Comparison of ENCODE assay signal across 8 mouse cellular contexts in genomic region chr4:128899332-128899731, GRCm38 (mm10). TPM values are rescaled to one million over a fixed set of nuclear protein-coding genes. Genes with fewer than 3 reads are reported as not detected.
DNase-seq lines count a peak whose midpoint lies in the region; ATAC-seq and TF ChIP-seq lines count a peak whose summit lies in the region.

No protein-coding gene starts in this region.

- peaks cover 44% of the 10 kb centered on the region for H3K4me1 ChIP-seq in hindbrain, embryonic 13.5 days (replicated peaks)
- H3K4me1 ChIP-seq in lung, postnatal 0 days (ENCODE audit: insufficient read depth, low read depth, low read length) = peaks cover 9% of the 10 kb centered on the region; the same call in 1 of the 2 replicates

- peaks cover 13% of the 10 kb centered on the region; the same call in 1 of the 2 replicates for H3K27me3 ChIP-seq in hindbrain, embryonic 13.5 days
- no peaks in the 10 kb centered on the region for H3K27me3 ChIP-seq in lung, postnatal 0 days (replicated peaks; ENCODE audit: insufficient read depth, low read length)

- H3K27ac ChIP-seq in hindbrain, embryonic 13.5 days = peak overlapping the region; percentile 97
- peak overlapping the region; percentile 32; the same call in 1 of the 2 replicates for H3K27ac ChIP-seq in lung, postnatal 0 days (ENCODE audit: low read length)

- WGBS in hindbrain, embryonic 13.5 days = 0% methylated on average over 6 of the region's 6 CpGs
- WGBS in lung, postnatal 0 days = 10% methylated on average over 6 of the region's 6 CpGs

- peak; percentile 29 for DNase-seq in ZHBTc4 (ENCODE audit: low read depth, low spot score)
- DNase-seq in cerebellum, postnatal 10 days = peak; percentile 88 to 92
- DNase-seq in frontal cortex, postnatal 14 days (ENCODE audit: low spot score in 2 of 2) = peak; percentile 67 to 80
- DNase-seq in layer of hippocampus, postnatal 14 days (ENCODE audit: low spot score in 2 of 2) = peak; percentile 73 to 85
- DNase-seq in lung, postnatal 0 days (ENCODE audit: low spot score) = peak; percentile 81
- DNase-seq in retina, postnatal 1 day = peak; percentile 96
- DNase-seq in thymus, adult 18-20 months = no peak

- H3K9me3 ChIP-seq in hindbrain, embryonic 13.5 days = no peaks in the 10 kb centered on the region
- H3K9me3 ChIP-seq in lung, postnatal 0 days (ENCODE audit: low read length) = no peaks in the 10 kb centered on the region

- peaks cover 34% of the 10 kb centered on the region for H3K36me3 ChIP-seq in hindbrain, embryonic 13.5 days
- H3K36me3 ChIP-seq in lung, postnatal 0 days (ENCODE audit: insufficient read depth, low read length) = peaks cover 4% of the 10 kb centered on the region; the same call in 1 of the 2 replicates

- TF ChIP-seq CTCF in lung, postnatal 0 days (IDR thresholded peaks at IDR 0.05) = peak; percentile 28

- ATAC-seq in hindbrain, embryonic 13.5 days (ENCODE audit: low FRiP score) = peak; percentile 86
- ATAC-seq in lung, postnatal 0 days = peak; percentile 73

- H3K4me3 ChIP-seq in hindbrain, embryonic 13.5 days = no peak overlapping the region
- H3K4me3 ChIP-seq in lung, postnatal 0 days (ENCODE audit: low read depth, low read length) = no peak overlapping the region

- H3K4me2 ChIP-seq in hindbrain, embryonic 13.5 days = 0 out of 2 replicates have a peak overlapping the region, but pooled peaks have one; percentile 4
- H3K4me2 ChIP-seq in lung, postnatal 0 days (replicated peaks; ENCODE audit: low read depth, low read length) = no peak overlapping the region

- peak overlapping the region; percentile 67 for H3K9ac ChIP-seq in hindbrain, embryonic 13.5 days
- H3K9ac ChIP-seq in lung, postnatal 0 days (replicated peaks; ENCODE audit: low read depth) = no peak overlapping the region

- no peak for TF ChIP-seq EP300 in lung, postnatal 0 days (IDR thresholded peaks at IDR 0.05)

RNA-seq across cellular contexts. Expression of gene Trim62, which starts 16.0 kb away (rescaled TPM):
- polyA plus RNA-seq in hindbrain, embryonic 13.5 days (2015; fragmentation: Nextera tagmentation; extraction: Ambion mirVana) = 19.2 and 20.0 TPM in 2 replicates
- 10 to 100 TPM; 17.8 to 19.5 TPM for total RNA-seq in layer of hippocampus, postnatal 14 days (2021)
- polyA plus RNA-seq in lung, postnatal 0 days (2015; fragmentation: Nextera tagmentation; extraction: Ambion mirVana) = 2.5 and 3.3 TPM in 2 replicates

Comparison
In these comparisons a context has a peak if more than half of its experiments do, and no peak if none do; other contexts are left out.
1. DNase-seq: peak in ZHBTc4 (single experiment), cerebellum, postnatal 10 days (2 of 2), frontal cortex, postnatal 14 days (2 of 2), layer of hippocampus, postnatal 14 days (2 of 2), lung, postnatal 0 days (single experiment) and retina, postnatal 1 day (single experiment); none in thymus, adult 18-20 months (0 of 2).